Mouse (Mus musculus): ENCODE data around the gene Ugp2.

DNA sequence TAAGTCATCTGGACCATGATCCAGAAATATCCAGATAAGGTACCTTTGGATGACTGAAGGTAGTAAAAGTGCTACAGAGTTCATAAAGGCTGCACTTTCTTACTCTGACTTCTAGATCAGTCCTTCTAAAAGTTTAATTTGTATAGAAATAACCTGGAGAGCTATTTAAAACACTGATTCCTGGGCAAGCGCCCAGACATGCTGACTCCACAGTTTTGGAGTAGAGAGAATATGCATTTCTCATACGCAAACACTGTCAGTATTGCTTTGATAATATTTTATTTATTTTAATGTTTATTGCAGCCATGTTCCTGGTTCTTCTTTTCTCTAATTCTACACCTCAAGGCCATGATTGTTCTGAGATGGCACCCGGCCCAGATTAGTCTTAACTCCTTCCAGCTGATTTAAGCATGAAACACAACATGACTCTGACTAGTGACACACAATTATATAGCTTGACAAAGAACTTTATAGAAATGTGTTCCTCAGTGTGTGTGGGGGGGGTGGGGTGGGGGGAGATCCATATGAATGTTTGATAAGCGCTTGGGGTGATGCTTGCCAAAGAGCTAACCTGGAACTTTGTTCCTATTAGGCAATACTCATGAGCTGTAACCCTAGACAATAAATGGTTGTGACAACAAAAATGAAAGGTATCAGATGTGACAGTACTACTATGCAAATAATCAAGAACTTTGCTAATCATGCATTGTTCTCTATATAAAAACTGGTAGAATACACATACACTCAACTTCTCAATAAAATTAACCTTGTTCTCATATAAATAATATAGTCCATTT, 7.7 kb downstream of the Ugp2 start:
- no peak for TF ChIP-seq CTCF (IDR thresholded peaks at IDR 0.05; ENCODE audit: control insufficient read depth, insufficient read depth, insufficient read length)
- TF ChIP-seq MYOD1 (IDR thresholded peaks at IDR 0.05; ENCODE audit: control insufficient read depth, insufficient read length, low read depth), result no peak
- no peak for TF ChIP-seq MAX (IDR thresholded peaks at IDR 0.05)
- TF ChIP-seq MYOG (IDR thresholded peaks at IDR 0.05; ENCODE audit: control insufficient read depth, extremely low read depth, insufficient read length), result no peak
